Mouse (Mus musculus): ENCODE measurements around the gene Akap6. TPM values are rescaled to one million over a fixed set of nuclear protein-coding genes. Genes with fewer than 3 reads are reported as not detected.
"Not testable (repeated sequence)": the region's sequence is repeated elsewhere in the genome, so short reads cannot be mapped to it uniquely, and the experiment has no call there.

The Akap6 gene
- polyA plus RNA-seq, 2 experiments = under 0.01 to 0.01 TPM

- H3K27ac ChIP-seq = no peak overlapping the region
- H3K36me3 ChIP-seq (replicated peaks; ENCODE audit: control insufficient read depth, insufficient read depth, low read depth) = no peaks in the 10 kb centered on the region
- H3K9me3 ChIP-seq (ENCODE audit: control insufficient read depth, low read length) = no peaks in the 10 kb centered on the region
- ATAC-seq (ENCODE audit: insufficient read depth) (no peak), DNase-seq (ENCODE audit: low read depth in 3 of 3, low spot score in 3 of 3) (no peak)
- H3K9ac ChIP-seq (replicated peaks) = no peak overlapping the region
- no peak overlapping the region for H3K4me3 ChIP-seq (ENCODE audit: insufficient read depth in 1 of 2, low read depth in 2 of 2, low read length in 2 of 2)
- TF ChIP-seq CTCF (IDR thresholded peaks at IDR 0.05; ENCODE audit: low read depth) (no peak), EP300 (IDR thresholded peaks at IDR 0.05; ENCODE audit: low read depth) (no peak)
- H3K4me1 ChIP-seq (replicated peaks; ENCODE audit: control insufficient read depth in 2 of 2, insufficient read depth in 2 of 2, low read length in 1 of 2) = no peaks in the 10 kb centered on the region
- no peaks in the 10 kb centered on the region for H3K27me3 ChIP-seq (ENCODE audit: control insufficient read depth, insufficient read depth, low read length)
- 62% methylated on average over 10 of the region's 10 CpGs for WGBS (ENCODE audit: insufficient replicate concordance)
- H3K4me2 ChIP-seq (ENCODE audit: low read depth) = no peak overlapping the region
Measured at GRCm38 (mm10) chr12:52726434-52727231, 27.4 kb downstream of the Akap6 start.

GRCm38 (mm10) chr12:52729396-52729795 is 30.2 kb downstream of the Akap6 start:
- Histone ChIP-seq H3K4me2 (ENCODE audit: low read depth) (no peak overlapping the region), H3K9ac (replicated peaks) (no peak overlapping the region), H3K4me1 (replicated peaks; ENCODE audit: control insufficient read depth in 2 of 2, insufficient read depth in 2 of 2, low read length in 1 of 2) (no peaks in the 10 kb centered on the region), H3K36me3 (replicated peaks; ENCODE audit: control insufficient read depth, insufficient read depth, low read depth) (no peaks in the 10 kb centered on the region), H3K4me3 (ENCODE audit: insufficient read depth in 1 of 2, low read depth in 2 of 2, low read length in 2 of 2) (no peak overlapping the region), H3K27me3 (ENCODE audit: control insufficient read depth, insufficient read depth, low read length) (no peaks in the 10 kb centered on the region), H3K9me3 (ENCODE audit: control insufficient read depth, low read length) (no peaks in the 10 kb centered on the region), H3K27ac (no peak overlapping the region)
- no peak for TF ChIP-seq EP300 (IDR thresholded peaks at IDR 0.05; ENCODE audit: low read depth)
- TF ChIP-seq CTCF (IDR thresholded peaks at IDR 0.05; ENCODE audit: low read depth) = no peak
- ATAC-seq (ENCODE audit: insufficient read depth) (no peak), DNase-seq (ENCODE audit: low read depth in 3 of 3, low spot score in 3 of 3) (no peak)
- WGBS (ENCODE audit: insufficient replicate concordance) = 58% methylated on average over 6 of the region's 6 CpGs

DNA sequence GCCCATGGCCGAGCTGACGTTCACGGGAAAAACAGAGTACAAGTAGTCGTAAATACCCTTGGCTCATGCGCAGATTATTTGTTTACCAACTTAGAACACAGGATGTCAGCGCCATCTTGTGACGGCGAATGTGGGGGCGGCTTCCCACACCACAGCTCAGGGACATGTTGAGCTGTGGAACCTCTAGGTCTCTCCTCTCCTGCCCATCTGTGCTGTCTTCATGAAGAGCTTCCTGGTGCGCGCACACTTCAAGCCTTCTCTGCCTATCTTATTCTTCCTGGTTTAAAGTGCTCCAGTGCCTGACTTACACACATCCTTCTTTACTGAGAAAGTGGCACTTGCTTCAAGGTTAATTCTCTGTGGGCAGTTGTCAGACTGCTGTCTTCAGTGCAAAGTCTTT is 36.0 kb downstream of the Akap6 start:
- H3K27me3 ChIP-seq (ENCODE audit: control insufficient read depth, insufficient read depth, low read length); H3K9me3 ChIP-seq (ENCODE audit: control insufficient read depth, low read length); H3K4me2 ChIP-seq (ENCODE audit: low read depth); ATAC-seq (ENCODE audit: insufficient read depth); H3K4me3 ChIP-seq (ENCODE audit: insufficient read depth in 1 of 2, low read depth in 2 of 2, low read length in 2 of 2); H3K36me3 ChIP-seq (replicated peaks; ENCODE audit: control insufficient read depth, insufficient read depth, low read depth); DNase-seq (ENCODE audit: low read depth in 3 of 3, low spot score in 3 of 3); H3K9ac ChIP-seq (replicated peaks); H3K27ac ChIP-seq; H3K4me1 ChIP-seq (replicated peaks; ENCODE audit: control insufficient read depth in 2 of 2, insufficient read depth in 2 of 2, low read length in 1 of 2): not testable (repeated sequence)
- 83% methylated on average over 6 of the region's 11 CpGs for WGBS (ENCODE audit: insufficient replicate concordance)

GRCm38 (mm10) chr12:52737151-52737550 is 38.0 kb downstream of the Akap6 start:
- DNase-seq (ENCODE audit: low read depth in 3 of 3, low spot score in 3 of 3) (no peak), ATAC-seq (ENCODE audit: insufficient read depth) (no peak)
- 56% methylated on average over 1 of the region's 1 CpGs for WGBS (ENCODE audit: insufficient replicate concordance)
- H3K9me3 ChIP-seq (ENCODE audit: control insufficient read depth, low read length) = no peaks in the 10 kb centered on the region
- no peaks in the 10 kb centered on the region for H3K27me3 ChIP-seq (ENCODE audit: control insufficient read depth, insufficient read depth, low read length)
- H3K4me2 ChIP-seq (ENCODE audit: low read depth) = no peak overlapping the region
- no peaks in the 10 kb centered on the region for H3K36me3 ChIP-seq (replicated peaks; ENCODE audit: control insufficient read depth, insufficient read depth, low read depth)
- H3K4me1 ChIP-seq (replicated peaks; ENCODE audit: control insufficient read depth in 2 of 2, insufficient read depth in 2 of 2, low read length in 1 of 2) = no peaks in the 10 kb centered on the region
- H3K27ac ChIP-seq = no peak overlapping the region
- no peak for TF ChIP-seq CTCF (IDR thresholded peaks at IDR 0.05; ENCODE audit: low read depth)
- no peak for TF ChIP-seq EP300 (IDR thresholded peaks at IDR 0.05; ENCODE audit: low read depth)
- H3K9ac ChIP-seq (replicated peaks) = no peak overlapping the region
- no peak overlapping the region for H3K4me3 ChIP-seq (ENCODE audit: insufficient read depth in 1 of 2, low read depth in 2 of 2, low read length in 2 of 2)

DNA sequence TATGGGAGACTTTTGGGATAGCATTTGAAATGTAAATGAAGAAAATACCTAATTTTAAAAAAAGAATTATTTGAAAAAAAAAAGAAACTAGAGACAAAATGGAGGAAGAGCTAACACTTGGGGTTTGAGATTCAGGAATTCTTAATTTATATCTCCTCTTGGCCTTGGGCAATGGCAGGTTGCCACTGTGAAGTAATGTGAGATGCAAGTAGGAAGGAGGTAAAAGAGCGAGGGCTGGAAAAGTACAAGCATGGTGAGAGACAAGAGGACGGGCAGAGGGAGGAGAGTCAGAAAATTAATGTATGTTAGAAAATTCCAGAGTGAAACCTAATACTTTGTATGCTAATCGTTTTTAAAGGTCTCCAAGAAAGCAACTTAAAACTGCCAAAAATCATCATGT is 40.1 kb downstream of the Akap6 start:
- TF ChIP-seq EP300 (IDR thresholded peaks at IDR 0.05; ENCODE audit: low read depth) = no peak
- no peak for TF ChIP-seq CTCF (IDR thresholded peaks at IDR 0.05; ENCODE audit: low read depth)
- DNase-seq (ENCODE audit: low read depth in 3 of 3, low spot score in 3 of 3) (no peak), ATAC-seq (ENCODE audit: insufficient read depth) (no peak)
- Histone ChIP-seq H3K27ac (no peak overlapping the region), H3K27me3 (ENCODE audit: control insufficient read depth, insufficient read depth, low read length) (no peaks in the 10 kb centered on the region), H3K36me3 (replicated peaks; ENCODE audit: control insufficient read depth, insufficient read depth, low read depth) (no peaks in the 10 kb centered on the region), H3K4me3 (ENCODE audit: insufficient read depth in 1 of 2, low read depth in 2 of 2, low read length in 2 of 2) (no peak overlapping the region), H3K4me1 (replicated peaks; ENCODE audit: control insufficient read depth in 2 of 2, insufficient read depth in 2 of 2, low read length in 1 of 2) (no peaks in the 10 kb centered on the region), H3K4me2 (ENCODE audit: low read depth) (no peak overlapping the region), H3K9ac (replicated peaks) (no peak overlapping the region), H3K9me3 (ENCODE audit: control insufficient read depth, low read length) (no peaks in the 10 kb centered on the region)
- 54% methylated on average over 3 of the region's 3 CpGs for WGBS (ENCODE audit: insufficient replicate concordance)
